Mouse (Mus musculus) thymus, adult 2 months (tissue): ENCODE measurements around the gene Slc16a11. TPM values are rescaled to one million over a fixed set of nuclear protein-coding genes. Genes with fewer than 3 reads are reported as not detected.

Source experiments
- DNase-seq: peaks from one replicate; pipeline ENCODE4 v3.0.0; 2021
- H3K27ac ChIP-seq: fragments of 200-500 bp; 2 replicates; pipeline ENCODE4 v1.5.1; 2012; ENCODE audit warnings: low read length, control low read depth; ENCODE audit not compliant: control insufficient read depth, insufficient read depth
- H3K27me3 ChIP-seq: fragments of 200-500 bp; 2 replicates; pipeline ENCODE4 v1.6.1; 2012; ENCODE audit warnings: mild to moderate bottlenecking, low read length, moderate library complexity, mixed read lengths; ENCODE audit not compliant: control insufficient read depth, insufficient read depth
- H3K36me3 ChIP-seq: fragments of 200-500 bp; 2 replicates; pipeline ENCODE4 v1.6.1; 2012; ENCODE audit warnings: mild to moderate bottlenecking, low read length, moderate library complexity; ENCODE audit not compliant: control insufficient read depth, insufficient read depth
- H3K4me1 ChIP-seq: fragments of 200-500 bp; replicated peaks from 2 replicates; pipeline ENCODE4 v1.6.1; 2012; ENCODE audit warnings: low read length; ENCODE audit not compliant: control insufficient read depth, insufficient read depth
- H3K4me3 ChIP-seq: fragments of 200-500 bp; 2 replicates; pipeline ENCODE4 v1.5.1; 2012; ENCODE audit warnings: mild to moderate bottlenecking, low read length, control low read depth, moderate library complexity; ENCODE audit not compliant: control insufficient read depth, insufficient read depth
- CTCF ChIP-seq: fragments of 200-500 bp; IDR thresholded peaks from 2 replicates; pipeline ENCODE4 v1.5.1; 2012; ENCODE audit warnings: mild to moderate bottlenecking, control low read depth, low read length, moderate library complexity, borderline replicate concordance; ENCODE audit not compliant: control insufficient read depth, poor library complexity, insufficient read depth; ENCODE audit errors: extremely low read depth
- POLR2A ChIP-seq: fragments of 200-500 bp; IDR thresholded peaks from 2 replicates; pipeline ENCODE4 v1.6.1; 2012; ENCODE audit warnings: mild to moderate bottlenecking, low read length, control low read depth, moderate library complexity; ENCODE audit not compliant: control insufficient read depth, poor library complexity, insufficient read depth; ENCODE audit errors: extremely low read depth
- WGBS: fragments of 180-500 bp; shearing (Covaris S2); methylation state at CpG from one replicate; pipeline ENCODE4 v1.1.7; 2018; 5-methylcytosine and 5-hydroxymethylcytosine counted together
- polyA plus RNA-seq: library from polyadenylated mRNA; depleted of rRNA; stranded (reverse); fragments of >200 nt; gene quantifications from 2 replicates; pipeline ENCODE4 v1.2.3, GENCODE M21; 2012

The Slc16a11 gene
- polyA plus RNA-seq, 1 experiment, result 5.3 TPM

- Histone ChIP-seq H3K27ac (no peak overlapping the region), H3K27me3 (peaks cover 12% of the 10 kb centered on the region), H3K36me3 (no peaks in the 10 kb centered on the region), H3K4me3 (no peak overlapping the region), H3K4me1 (peaks cover 11% of the 10 kb centered on the region)
- no peak for DNase-seq
- no peak for TF ChIP-seq POLR2A
- TF ChIP-seq CTCF, result no peak
- 96% methylated on average over 4 of the region's 4 CpGs for WGBS
Measured at GRCm38 (mm10) chr11:70218039-70218438, 5.5 kb downstream of the Slc16a11 start.

- no peak overlapping the region for H3K4me3 ChIP-seq
Measured at GRCm38 (mm10) chr11:70218741-70219470, 6.4 kb downstream of the Slc16a11 start.

GRCm38 (mm10) chr11:70219873-70220272 lies 7.3 kb downstream of the Slc16a11 start:
- H3K36me3 ChIP-seq, result no peaks in the 10 kb centered on the region
- no peak for DNase-seq
- H3K4me3 ChIP-seq, result peak overlapping the region; percentile 51; the same call in 1 of the 2 replicates
- H3K27me3 ChIP-seq, result peaks cover 9% of the 10 kb centered on the region
- 84% methylated on average over 7 of the region's 7 CpGs for WGBS
- no peak overlapping the region for H3K27ac ChIP-seq
- TF ChIP-seq CTCF, result no peak
- peaks cover 20% of the 10 kb centered on the region for H3K4me1 ChIP-seq

More at GRCm38 (mm10) chr11:70218741-70219470, 6.4 kb downstream of the Slc16a11 start:
- TF ChIP-seq POLR2A (no peak), CTCF (no peak)
- no peak for DNase-seq
- Histone ChIP-seq H3K36me3 (no peaks in the 10 kb centered on the region), H3K4me1 (peaks cover 17% of the 10 kb centered on the region), H3K27ac (no peak overlapping the region), H3K27me3 (peaks cover 9% of the 10 kb centered on the region)
- 96% methylated on average over 15 of the region's 15 CpGs for WGBS

- TF ChIP-seq POLR2A (no peak), CTCF (no peak)
- Histone ChIP-seq H3K27ac (no peak overlapping the region), H3K4me1 (peaks cover 20% of the 10 kb centered on the region), H3K36me3 (no peaks in the 10 kb centered on the region), H3K27me3 (peaks cover 5% of the 10 kb centered on the region), H3K4me3 (peak overlapping the region; percentile 51)
- DNase-seq, result no peak
- 6% methylated on average over 24 of the region's 24 CpGs for WGBS
Measured at GRCm38 (mm10) chr11:70220323-70220722, 7.8 kb downstream of the Slc16a11 start.

- 0% methylated on average over 28 of the region's 28 CpGs for WGBS
- Histone ChIP-seq H3K27me3 (no peaks in the 10 kb centered on the region; the same call in 1 of the 2 replicates), H3K4me3 (peak within 1 kb of the TSS; percentile 51), H3K36me3 (no peaks in the 10 kb centered on the region), H3K4me1 (peaks cover 20% of the 10 kb centered on the region), H3K27ac (no peak within 1 kb of the TSS)
- DNase-seq, result peak; percentile 89
- TF ChIP-seq CTCF, result no peak
- peak; percentile 11; the same call in 1 of the 2 replicates for TF ChIP-seq POLR2A
Measured at GRCm38 (mm10) chr11:70220731-70221602, 8.4 kb downstream of the Slc16a11 start, which contains the start of gene Slc16a13. TSS of gene Slc16a13 (minus strand) at chr11:70221064.
